ENCODE assay signal across 25 mouse cellular contexts in genomic region chr12:83013918-83014691, GRCm38 (mm10).
DNase-seq lines count a peak whose midpoint lies in the region; ATAC-seq and TF ChIP-seq lines count a peak whose summit lies in the region.
"Had no signal": no experiment of that assay in that cellular context is flagged by ENCODE, and none has a peak within 500 bp of the region (broad histone marks: within the 10 kb centered on the region; RNA-seq: fewer than 3 reads in every experiment).

No protein-coding gene starts in this region.

- H3K9ac ChIP-seq in heart, embryonic 13.5 days: no peak overlapping the region
- H3K9ac ChIP-seq in lung, embryonic 14.5 days: no peak overlapping the region
- H3K9ac ChIP-seq in forebrain, embryonic 13.5 days: no peak overlapping the region
- H3K9ac ChIP-seq: embryonic facial prominence, embryonic 13.5 days; forebrain, embryonic 12.5 days; hindbrain, embryonic 13.5 days had no signal

- no peaks in the 10 kb centered on the region for H3K36me3 ChIP-seq in heart, embryonic 13.5 days
- H3K36me3 ChIP-seq in lung, embryonic 14.5 days (ENCODE audit: insufficient read depth): no peaks in the 10 kb centered on the region
- H3K36me3 ChIP-seq in forebrain, embryonic 13.5 days (ENCODE audit: poor library complexity, severe bottlenecking): no peaks in the 10 kb centered on the region
- H3K36me3 ChIP-seq: embryonic facial prominence, embryonic 13.5 days; forebrain, embryonic 12.5 days; G1E; hindbrain, embryonic 10.5 days; hindbrain, embryonic 13.5 days had no signal

- H3K4me3 ChIP-seq in heart, embryonic 13.5 days: no peak overlapping the region
- H3K4me3 ChIP-seq in lung, embryonic 14.5 days (ENCODE audit: low read depth, low read length): no peak overlapping the region
- no peak overlapping the region for H3K4me3 ChIP-seq in lung, adult 2 months (replicated peaks; ENCODE audit: extremely low read depth, low read depth, low read length)
- H3K4me3 ChIP-seq in forebrain, embryonic 13.5 days: no peak overlapping the region
- H3K4me3 ChIP-seq: embryonic facial prominence, embryonic 13.5 days; erythroblast, embryonic 14.5 days; forebrain, embryonic 12.5 days; hindbrain, embryonic 10.5 days; hindbrain, embryonic 13.5 days had no signal

- 46% methylated on average over 4 of the region's 4 CpGs for WGBS in heart, embryonic 13.5 days
- WGBS in lung, embryonic 14.5 days: 48% methylated on average over 4 of the region's 4 CpGs
- WGBS in lung, adult 2 months: 48% methylated on average over 4 of the region's 4 CpGs
- 68% methylated on average over 4 of the region's 4 CpGs for WGBS in forebrain, embryonic 13.5 days

- no peak for DNase-seq in heart, adult 8-10 months (ENCODE audit: low spot score)
- DNase-seq in lung, embryonic 14.5 days: peak; percentile 19
- DNase-seq in lung, postnatal 4 days: no peak
- peak; percentile 11 for DNase-seq in lung, postnatal 14 days
- DNase-seq in lung, adult 2 months: no peak
- DNase-seq in lung, postnatal 25 days (ENCODE audit: low spot score): peak; percentile 13
- DNase-seq: adrenal gland, adult 2 months; adrenal gland, postnatal 14 days; B cell, adult 2 months; cerebellum, adult 11 months; cerebellum, adult 2 months; cerebellum, adult 9-11 months; cerebellum, postnatal 25 days; gastrocnemius, postnatal 14 days had no signal

- no peak for TF ChIP-seq CTCF in lung, embryonic 14.5 days (IDR thresholded peaks at IDR 0.05; ENCODE audit: low read depth)
- no peak for TF ChIP-seq CTCF in lung, adult 2 months (IDR thresholded peaks at IDR 0.05; ENCODE audit: insufficient read depth, low read length)

- no peaks in the 10 kb centered on the region for H3K9me3 ChIP-seq in heart, embryonic 13.5 days
- no peaks in the 10 kb centered on the region for H3K9me3 ChIP-seq in lung, embryonic 14.5 days (ENCODE audit: low read depth, low read length)
- no peaks in the 10 kb centered on the region for H3K9me3 ChIP-seq in forebrain, embryonic 13.5 days (replicated peaks)
- H3K9me3 ChIP-seq: embryonic facial prominence, embryonic 13.5 days; forebrain, embryonic 12.5 days; G1E; hindbrain, embryonic 10.5 days; hindbrain, embryonic 13.5 days had no signal

- H3K27me3 ChIP-seq in heart, embryonic 13.5 days (replicated peaks): no peaks in the 10 kb centered on the region
- no peaks in the 10 kb centered on the region for H3K27me3 ChIP-seq in lung, embryonic 14.5 days (ENCODE audit: insufficient read depth, low read length)
- no peaks in the 10 kb centered on the region for H3K27me3 ChIP-seq in forebrain, embryonic 13.5 days
- H3K27me3 ChIP-seq: CH12.LX; embryonic facial prominence, embryonic 13.5 days; forebrain, embryonic 12.5 days had no signal

- H3K4me2 ChIP-seq in heart, embryonic 13.5 days: no peak overlapping the region
- no peak overlapping the region for H3K4me2 ChIP-seq in lung, embryonic 14.5 days
- no peak overlapping the region for H3K4me2 ChIP-seq in forebrain, embryonic 13.5 days
- H3K4me2 ChIP-seq: embryonic facial prominence, embryonic 13.5 days; forebrain, embryonic 12.5 days; hindbrain, embryonic 13.5 days had no signal

- H3K4me1 ChIP-seq in heart, embryonic 13.5 days: peaks cover 50% of the 10 kb centered on the region
- H3K4me1 ChIP-seq in lung, embryonic 14.5 days (ENCODE audit: insufficient read depth): no peaks in the 10 kb centered on the region
- H3K4me1 ChIP-seq in lung, adult 2 months (ENCODE audit: control insufficient read depth, insufficient read depth, low read length): no peaks in the 10 kb centered on the region; the same call in 1 of the 2 replicates
- no peaks in the 10 kb centered on the region for H3K4me1 ChIP-seq in forebrain, embryonic 13.5 days
- H3K4me1 ChIP-seq: embryonic facial prominence, embryonic 13.5 days; forebrain, embryonic 12.5 days; hindbrain, embryonic 10.5 days; hindbrain, embryonic 13.5 days had no signal

- peak overlapping the region; percentile 43 for H3K27ac ChIP-seq in heart, embryonic 13.5 days (replicated peaks)
- H3K27ac ChIP-seq in lung, embryonic 14.5 days (ENCODE audit: low read depth): no peak overlapping the region
- H3K27ac ChIP-seq in forebrain, embryonic 13.5 days: no peak overlapping the region
- H3K27ac ChIP-seq: embryonic facial prominence, embryonic 13.5 days; forebrain, embryonic 12.5 days; hindbrain, embryonic 10.5 days; hindbrain, embryonic 13.5 days had no signal

- ATAC-seq in heart, embryonic 13.5 days (ENCODE audit: extremely low read depth, insufficient number of reproducible peaks, low FRiP score, low TSS enrichment): no peak
- ATAC-seq in lung, embryonic 14.5 days (ENCODE audit: insufficient read depth): no peak
- no peak for ATAC-seq in forebrain, embryonic 13.5 days
- ATAC-seq: forebrain, embryonic 16.5 days; hindbrain, embryonic 16.5 days had no signal

- TF ChIP-seq POLR2A in lung, adult 2 months (IDR thresholded peaks at IDR 0.05; ENCODE audit: borderline replicate concordance, extremely low read depth, low read depth, low read length): no peak

Comparison
In these comparisons a context has a peak if more than half of its experiments do, and no peak if none do; other contexts are left out.
1. DNase-seq: peak in lung, embryonic 14.5 days (single experiment), lung, postnatal 14 days (single experiment) and lung, postnatal 25 days (single experiment); none in heart, adult 8-10 months (single experiment), lung, postnatal 4 days (0 of 2) and lung, adult 2 months (single experiment).